Mouse (Mus musculus) CD4-positive naive resting alpha-beta T cell, adult 57 days (primary cell): Measurements from ENCODE around the gene Sycp2l. TPM values are rescaled to one million over a fixed set of nuclear protein-coding genes. Genes with fewer than 3 reads are reported as not detected.

Experiments used
- total RNA-seq: library from RNA; stranded (reverse); gene quantifications from one replicate; pipeline ENCODE4 v1.2.4, GENCODE M21; 2023

Gene Sycp2l
- not detected for total RNA-seq

GRCm38 (mm10) chr13:41113940-41114339, at the start of gene Sycp2l:
TSS of gene Sycp2l (plus strand) at chr13:41114307.

GRCm38 (mm10) chr13:41079421-41079780, 34.7 kb upstream of the Sycp2l start, which contains the start of gene Mak:
TSS of gene Mak (minus strand) at chr13:41079706.

GRCm38 (mm10) chr13:41110935-41111334, 3.2 kb upstream of the Sycp2l start, which contains the start of gene Gcm2:
TSS of gene Gcm2 (minus strand) at chr13:41111035.

GRCm38 (mm10) chr13:41220304-41220834, 106.3 kb downstream of the Sycp2l start, which contains the start of gene Elovl2:
TSS of gene Elovl2 (minus strand) at chr13:41220405.

Other genes starting within 250 kb of the Sycp2l start
- gene Pak1ip1, start 113.3 kb upstream of the Sycp2l start, total RNA-seq, result 74.4 TPM
- 37.0 TPM for gene Tmem14c, start 98.0 kb upstream of the Sycp2l start, total RNA-seq
- not detected for gene Mak, start 34.6 kb upstream of the Sycp2l start, total RNA-seq
- gene Gcm2, start 3.3 kb upstream of the Sycp2l start, total RNA-seq, result not detected
- not detected for gene Elovl2, start 106.1 kb downstream of the Sycp2l start, total RNA-seq
- gene Smim13, start 135.5 kb downstream of the Sycp2l start, total RNA-seq, result 8.2 TPM
- not detected for gene Gm17364, start 159.7 kb downstream of the Sycp2l start, total RNA-seq